Mouse (Mus musculus) megakaryocyte, embryonic 14.5 days (primary cell): Measurements from ENCODE around the gene Cyp2u1.

ENCODE experiments used
- FLI1 ChIP-seq: IDR thresholded peaks from 2 replicates; pipeline ENCODE4 v1.6.1; 2012; ENCODE audit warnings: low read length, inconsistent platforms, mixed read lengths
- GATA1 ChIP-seq: IDR thresholded peaks from 3 replicates; pipeline ENCODE4 v1.6.1; 2012; ENCODE audit warnings: mixed read lengths, low read length, inconsistent platforms, borderline replicate concordance

DNA sequence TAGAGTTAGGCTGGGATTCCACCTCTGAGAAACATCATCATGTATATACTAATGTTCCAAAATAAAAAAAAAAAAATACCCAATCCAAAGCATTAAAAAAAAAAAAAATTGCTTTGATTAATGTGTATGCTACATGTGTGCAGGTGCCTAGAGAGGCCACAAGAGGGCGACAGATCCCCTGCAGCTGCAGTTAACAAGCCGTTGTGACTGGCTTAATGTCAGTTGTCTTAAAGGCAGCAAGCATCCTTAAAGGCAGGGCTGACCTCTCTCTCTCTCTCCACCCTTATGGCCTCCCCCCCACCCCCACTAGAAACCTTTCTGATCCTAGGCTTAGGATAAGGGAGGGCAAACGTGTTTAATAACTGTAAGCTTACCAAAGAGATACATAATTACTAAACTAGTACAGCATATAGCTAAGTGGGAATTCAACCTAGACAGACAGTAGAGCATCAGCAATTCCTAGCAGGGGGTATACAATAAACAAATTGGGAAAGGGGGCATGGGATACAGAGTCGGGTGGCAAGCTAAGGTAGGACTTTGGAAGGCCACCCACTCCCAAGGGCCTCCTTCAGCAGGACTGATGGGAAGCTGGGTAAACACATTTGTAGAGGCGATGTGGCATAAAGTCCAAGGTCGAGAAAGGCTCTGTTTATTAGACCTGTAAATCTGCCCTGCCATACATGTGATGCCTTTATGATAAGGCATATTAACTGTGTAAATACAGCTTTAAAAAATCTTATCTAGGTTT, 45.0 kb upstream of the Cyp2u1 start:
- TF ChIP-seq GATA1 (no peak), FLI1 (no peak)
